Mouse (Mus musculus) bone marrow, adult 2 months (tissue): ENCODE data around the gene C2.

Source experiments
- CTCF ChIP-seq: fragments of 200-500 bp; IDR thresholded peaks from 2 replicates; pipeline ENCODE4 v1.5.1; 2011; ENCODE audit warnings: low read length, control low read depth; ENCODE audit not compliant: control insufficient read depth, insufficient read depth
- POLR2A ChIP-seq: fragments of 200-500 bp; IDR thresholded peaks from 2 replicates; pipeline ENCODE4 v1.6.1; 2011; ENCODE audit warnings: low read depth, mild to moderate bottlenecking, control low read depth, low read length, borderline replicate concordance; ENCODE audit not compliant: control insufficient read depth

- no peak for TF ChIP-seq CTCF
- TF ChIP-seq POLR2A, result no peak
Observed at GRCm38 (mm10) chr17:34913930-34914665, 16.0 kb upstream of the C2 start, which contains the start of gene Slc44a4.
